Mouse (Mus musculus) heart, adult 10 weeks (tissue): Measurements from ENCODE around the gene Scgb2b15. TPM values are rescaled to one million over a fixed set of nuclear protein-coding genes. Genes with fewer than 3 reads are reported as not detected.

Experiments
- polyA plus RNA-seq: library from polyadenylated mRNA; stranded (reverse); fragments of 350-450 nt; fragmentation: Illumina TruSeq; extraction: RNeasy Lipid Tissue Mini Kit (QIAGEN cat#74804); gene quantifications from one replicate; pipeline ENCODE4 v1.2.3, GENCODE M21; 2014; ENCODE audit warnings: low read depth, low replicate concordance

Scgb2b15 gene
- not detected for polyA plus RNA-seq

GRCm38 (mm10) chr7:32829562-32829961, at the start of gene Scgb2b15:
TSS of gene Scgb2b15 (minus strand) at chr7:32829662.

GRCm38 (mm10) chr7:32836254-32836653, 6.8 kb upstream of the Scgb2b15 start, which contains the start of gene Scgb1b15:
TSS of gene Scgb1b15 (plus strand) at chr7:32836554.

Other genes with a start within 250 kb of the Scgb2b15 start
- not detected for gene Scgb1b15, start 6.9 kb upstream of the Scgb2b15 start, polyA plus RNA-seq
- not detected for gene Scgb2b17, start 226.9 kb upstream of the Scgb2b15 start, polyA plus RNA-seq
- not detected for gene Scgb1b17, start 233.8 kb upstream of the Scgb2b15 start, polyA plus RNA-seq